Mouse (Mus musculus) limb, embryonic 10.5 days (tissue): ENCODE results near the gene Clpp. TPM values are rescaled to one million over a fixed set of nuclear protein-coding genes. Genes with fewer than 3 reads are reported as not detected.

Experiments
- DNase-seq: peaks from one replicate; pipeline ENCODE4 v3.0.0-alpha.2; 2017; ENCODE audit warnings: low spot score
- H3K27ac ChIP-seq: fragments of 300-500 bp; sonication (generic); 2 replicates; pipeline ENCODE4 v1.5.1; 2016; ENCODE audit warnings: mild to moderate bottlenecking
- H3K27me3 ChIP-seq: fragments of 300-500 bp; sonication (generic); 2 replicates; pipeline ENCODE4 v1.6.1; 2016; ENCODE audit warnings: low read depth, mild to moderate bottlenecking; ENCODE audit not compliant: poor library complexity, severe bottlenecking
- H3K36me3 ChIP-seq: fragments of 300-500 bp; sonication (generic); 2 replicates; pipeline ENCODE4 v1.6.1; 2016; ENCODE audit warnings: mild to moderate bottlenecking, moderate library complexity
- H3K4me1 ChIP-seq: fragments of 300-500 bp; sonication (generic); 2 replicates; pipeline ENCODE4 v1.6.1; 2016
- H3K4me3 ChIP-seq: fragments of 300-500 bp; sonication (generic); 2 replicates; pipeline ENCODE4 v1.5.1; 2016; ENCODE audit warnings: mild to moderate bottlenecking, moderate library complexity
- H3K9me3 ChIP-seq: fragments of 300-500 bp; sonication (generic); replicated peaks from 2 replicates; pipeline ENCODE4 v1.6.1; 2016; ENCODE audit warnings: mild to moderate bottlenecking
- WGBS: fragments of 180-500 bp; shearing (Covaris S2); methylation state at CpG from one replicate; pipeline ENCODE4 v1.1.7; 2016; 5-methylcytosine and 5-hydroxymethylcytosine counted together
- polyA plus RNA-seq: library from polyadenylated mRNA; unstranded; fragments of >200 nt; fragmentation: Nextera tagmentation; extraction: Ambion mirVana; gene quantifications from 2 replicates; pipeline ENCODE4 v1.2.1, GENCODE M21; 2016

Gene Clpp
- polyA plus RNA-seq, 1 experiment from 2014 or later = 189 TPM

GRCm38 (mm10) chr17:56990966-56991365, 861 bp downstream of the Clpp start:
- WGBS = 72% methylated on average over 2 of the region's 2 CpGs
- DNase-seq = no peak
- no peaks in the 10 kb centered on the region for H3K27me3 ChIP-seq
- peak overlapping the region; percentile 90 for H3K27ac ChIP-seq
- no peaks in the 10 kb centered on the region for H3K9me3 ChIP-seq
- peak overlapping the region; percentile 85 for H3K4me3 ChIP-seq
- H3K36me3 ChIP-seq = peaks cover 51% of the 10 kb centered on the region
- peaks cover 6% of the 10 kb centered on the region for H3K4me1 ChIP-seq

DNA sequence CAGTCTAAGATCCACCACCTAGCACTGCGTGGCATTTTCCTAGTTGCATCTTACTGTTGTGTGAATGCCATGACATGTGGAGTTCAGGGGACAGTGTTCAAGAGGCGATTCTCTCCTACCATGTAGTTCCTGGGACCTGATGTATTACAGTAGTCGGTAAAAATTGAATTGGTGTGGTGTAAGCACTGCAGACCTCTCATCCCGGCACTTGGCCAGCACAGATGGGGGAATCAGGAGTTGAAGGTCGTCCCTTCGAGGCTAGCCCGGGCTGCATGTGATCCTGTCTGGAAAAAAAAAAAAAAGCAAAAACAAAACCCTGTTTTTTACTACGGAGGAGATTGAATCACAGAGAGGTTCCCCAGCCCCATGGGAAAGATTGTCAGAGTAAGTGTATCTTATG, 4.9 kb downstream of the Clpp start:
- Histone ChIP-seq H3K27me3 (no peaks in the 10 kb centered on the region), H3K4me1 (peaks cover 16% of the 10 kb centered on the region), H3K36me3 (peaks cover 78% of the 10 kb centered on the region)

GRCm38 (mm10) chr17:56996506-56996905, 6.4 kb downstream of the Clpp start:
- WGBS = 78% methylated on average over 2 of the region's 2 CpGs
- H3K9me3 ChIP-seq = no peaks in the 10 kb centered on the region
- H3K36me3 ChIP-seq = peaks cover 85% of the 10 kb centered on the region
- H3K4me3 ChIP-seq = peak overlapping the region; percentile 91
- H3K27ac ChIP-seq = no peak overlapping the region
- H3K4me1 ChIP-seq = peaks cover 10% of the 10 kb centered on the region
- DNase-seq = no peak
- no peaks in the 10 kb centered on the region for H3K27me3 ChIP-seq

More for the DNA sequence above, 4.9 kb downstream of the Clpp start:
- H3K27ac ChIP-seq = no peak overlapping the region
- no peaks in the 10 kb centered on the region for H3K9me3 ChIP-seq
- DNase-seq = no peak
- 90% methylated on average over 8 of the region's 8 CpGs for WGBS
- no peak overlapping the region for H3K4me3 ChIP-seq

- DNase-seq = peak; percentile 92
- Histone ChIP-seq H3K27ac (peak within 1 kb of the TSS; percentile 82), H3K36me3 (peaks cover 84% of the 10 kb centered on the region), H3K4me3 (peak within 1 kb of the TSS; percentile 91), H3K27me3 (no peaks in the 10 kb centered on the region), H3K9me3 (no peaks in the 10 kb centered on the region), H3K4me1 (peaks cover 10% of the 10 kb centered on the region)
- WGBS = under 1% methylated on average over 38 of the region's 38 CpGs
These were observed 7.0 kb downstream of the Clpp start, which contains the start of gene Alkbh7 for GRCm38 (mm10) chr17:56997029-56997667. Gene Alkbh7, plus strand, starts transcription at chr17:56997339.

GRCm38 (mm10) chr17:56999414-56999813, 9.3 kb downstream of the Clpp start:
- 92% methylated on average over 9 of the region's 9 CpGs for WGBS
- H3K4me1 ChIP-seq = peaks cover 10% of the 10 kb centered on the region
- peaks cover 83% of the 10 kb centered on the region for H3K36me3 ChIP-seq
- H3K27ac ChIP-seq = no peak overlapping the region
- no peak overlapping the region for H3K4me3 ChIP-seq
- no peaks in the 10 kb centered on the region for H3K27me3 ChIP-seq
- DNase-seq = no peak
- no peaks in the 10 kb centered on the region for H3K9me3 ChIP-seq

GRCm38 (mm10) chr17:56999968-57000609, 10.0 kb downstream of the Clpp start, which contains the start of gene Pspn:
Gene Pspn, minus strand, starts transcription at chr17:57000018.
- no peaks in the 10 kb centered on the region for H3K9me3 ChIP-seq
- H3K27ac ChIP-seq = no peak within 1 kb of the TSS
- H3K4me3 ChIP-seq = no peak within 1 kb of the TSS
- no peaks in the 10 kb centered on the region for H3K27me3 ChIP-seq
- H3K36me3 ChIP-seq = peaks cover 83% of the 10 kb centered on the region
- peaks cover 10% of the 10 kb centered on the region for H3K4me1 ChIP-seq
- 86% methylated on average over 9 of the region's 9 CpGs for WGBS
- DNase-seq = no peak

DNA sequence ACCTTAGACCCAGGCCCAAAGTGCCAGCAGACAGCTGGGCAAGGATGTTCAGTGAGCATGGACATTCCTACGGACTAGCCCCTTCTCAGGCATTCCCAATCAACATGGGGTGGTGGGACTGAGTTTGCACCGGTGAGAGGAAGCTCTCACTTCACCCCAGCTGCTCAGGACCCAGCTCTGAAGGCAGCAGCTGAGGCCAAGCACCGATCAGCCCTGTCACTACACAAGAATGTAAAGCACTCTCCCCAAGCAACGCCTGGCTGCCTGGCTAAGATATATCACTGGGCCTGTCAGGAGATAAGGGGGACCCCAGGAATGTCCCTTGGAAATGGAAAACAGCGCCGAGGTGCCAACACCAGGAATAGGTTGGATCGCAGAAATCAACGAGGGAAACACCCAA, 11.1 kb downstream of the Clpp start:
- no peak for DNase-seq
- WGBS = 67% methylated on average over 8 of the region's 8 CpGs
- Histone ChIP-seq H3K4me1 (peaks cover 10% of the 10 kb centered on the region), H3K9me3 (no peaks in the 10 kb centered on the region), H3K4me3 (no peak overlapping the region), H3K36me3 (peaks cover 83% of the 10 kb centered on the region), H3K27me3 (no peaks in the 10 kb centered on the region), H3K27ac (no peak overlapping the region)

- H3K4me1 ChIP-seq = no peaks in the 10 kb centered on the region
- 94% methylated on average over 7 of the region's 7 CpGs for WGBS
- H3K27me3 ChIP-seq = no peaks in the 10 kb centered on the region
- no peak overlapping the region for H3K4me3 ChIP-seq
- H3K9me3 ChIP-seq = no peaks in the 10 kb centered on the region
- no peak for DNase-seq
- H3K36me3 ChIP-seq = peaks cover 97% of the 10 kb centered on the region
- no peak overlapping the region for H3K27ac ChIP-seq
These were observed 13.9 kb downstream of the Clpp start for GRCm38 (mm10) chr17:57003994-57004393.

- WGBS = 93% methylated on average over 13 of the region's 13 CpGs
- H3K27me3 ChIP-seq = no peaks in the 10 kb centered on the region
- H3K4me1 ChIP-seq = peaks cover 14% of the 10 kb centered on the region
- H3K36me3 ChIP-seq = peaks cover 73% of the 10 kb centered on the region
- H3K9me3 ChIP-seq = no peaks in the 10 kb centered on the region
- H3K27ac ChIP-seq = no peak overlapping the region
- no peak overlapping the region for H3K4me3 ChIP-seq
- DNase-seq = no peak
These were observed 17.2 kb downstream of the Clpp start for GRCm38 (mm10) chr17:57007137-57007905.

- Histone ChIP-seq H3K9me3 (no peaks in the 10 kb centered on the region), H3K36me3 (peaks cover 37% of the 10 kb centered on the region), H3K27me3 (no peaks in the 10 kb centered on the region), H3K27ac (peak overlapping the region; percentile 84), H3K4me3 (peak overlapping the region; percentile 83), H3K4me1 (peaks cover 18% of the 10 kb centered on the region)
- no peak for DNase-seq
- whole genome bisulfite sequencing = 1% methylated on average over 19 of the region's 19 CpGs
These were observed 20.8 kb downstream of the Clpp start for GRCm38 (mm10) chr17:57010911-57011235.

- H3K27me3 ChIP-seq = no peaks in the 10 kb centered on the region
- H3K36me3 ChIP-seq = peaks cover 31% of the 10 kb centered on the region
- peak within 1 kb of the TSS; percentile 90 for H3K27ac ChIP-seq
- no peaks in the 10 kb centered on the region for H3K9me3 ChIP-seq
- DNase-seq = peak; percentile 97
- H3K4me3 ChIP-seq = peak within 1 kb of the TSS; percentile 83
- H3K4me1 ChIP-seq = peaks cover 18% of the 10 kb centered on the region
- 1% methylated on average over 51 of the region's 51 CpGs for WGBS
These were observed 21.4 kb downstream of the Clpp start, which contains the start of the genes Gtf2f1 and Gm17949 for GRCm38 (mm10) chr17:57011236-57012141. Gene Gtf2f1, minus strand, starts transcription at chr17:57011288. Gene Gm17949, plus strand, starts transcription at chr17:57011469.

GRCm38 (mm10) chr17:57012245-57012795, 22.2 kb downstream of the Clpp start:
- peaks cover 18% of the 10 kb centered on the region for H3K4me1 ChIP-seq
- no peaks in the 10 kb centered on the region for H3K27me3 ChIP-seq
- DNase-seq = no peak
- 78% methylated on average over 13 of the region's 13 CpGs for WGBS
- peak overlapping the region; percentile 90 for H3K27ac ChIP-seq
- peak overlapping the region; percentile 83 for H3K4me3 ChIP-seq
- H3K9me3 ChIP-seq = no peaks in the 10 kb centered on the region
- peaks cover 23% of the 10 kb centered on the region for H3K36me3 ChIP-seq
